Mouse (Mus musculus): ENCODE measurements around the gene Tceal3. TPM values are rescaled to one million over a fixed set of nuclear protein-coding genes. Genes with fewer than 3 reads are reported as not detected.
"Not testable (repeated sequence)": the region's sequence is repeated elsewhere in the genome, so short reads cannot be mapped to it uniquely, and the experiment has no call there.

Tceal3 gene
- total RNA-seq, 1 experiment from 2014 or later = not detected

- not testable (repeated sequence) for ATAC-seq (replicated peaks; ENCODE audit: insufficient number of reproducible peaks, low FRiP score, low TSS enrichment, poor library complexity, severe bottlenecking)
Observed at GRCm38 (mm10) chrX:136691606-136692293, 101.1 kb downstream of the Tceal3 start.

GRCm38 (mm10) chrX:136692294-136692675 lies 101.6 kb downstream of the Tceal3 start:
- ATAC-seq (replicated peaks; ENCODE audit: insufficient number of reproducible peaks, low FRiP score, low TSS enrichment, poor library complexity, severe bottlenecking) = no peak

- no peak for ATAC-seq (replicated peaks; ENCODE audit: insufficient number of reproducible peaks, low FRiP score, low TSS enrichment, poor library complexity, severe bottlenecking)
Observed at GRCm38 (mm10) chrX:136693196-136693595, 102.6 kb downstream of the Tceal3 start.

GRCm38 (mm10) chrX:136707446-136708167 lies 117.0 kb downstream of the Tceal3 start, which contains the start of gene Tceal1:
Gene Tceal1 (plus strand): TSS chrX:136707982.
- no peak for ATAC-seq (replicated peaks; ENCODE audit: insufficient number of reproducible peaks, low FRiP score, low TSS enrichment, poor library complexity, severe bottlenecking)

- no peak for ATAC-seq (replicated peaks; ENCODE audit: insufficient number of reproducible peaks, low FRiP score, low TSS enrichment, poor library complexity, severe bottlenecking)
Observed at GRCm38 (mm10) chrX:136708168-136708681, 117.6 kb downstream of the Tceal3 start.

GRCm38 (mm10) chrX:136708782-136709181 lies 118.1 kb downstream of the Tceal3 start:
- ATAC-seq (replicated peaks; ENCODE audit: insufficient number of reproducible peaks, low FRiP score, low TSS enrichment, poor library complexity, severe bottlenecking) = no peak

- ATAC-seq (replicated peaks; ENCODE audit: insufficient number of reproducible peaks, low FRiP score, low TSS enrichment, poor library complexity, severe bottlenecking) = not testable (repeated sequence)
Observed at GRCm38 (mm10) chrX:136714742-136715474, 124.3 kb downstream of the Tceal3 start.

Other genes starting within 250 kb of the Tceal3 start
- not detected in 3 replicates for gene Kir3dl1, start 72.8 kb upstream of the Tceal3 start, total RNA-seq (2017)
- not detected in 3 replicates for gene Kir3dl2, start 46.8 kb upstream of the Tceal3 start, total RNA-seq (2017)
- gene Tceal1, start 117.1 kb downstream of the Tceal3 start, total RNA-seq (2017) = not detected in 3 replicates
- 185 to 216 TPM (median 197 TPM) in 3 replicates for gene Morf4l2, start 152.8 kb downstream of the Tceal3 start, total RNA-seq (2017)
- not detected in 3 replicates for gene Glra4, start 189.3 kb downstream of the Tceal3 start, total RNA-seq (2017)
- 0.75 to 3.2 TPM (median 1.3 TPM) in 3 replicates for gene Plp1, start 231.8 kb downstream of the Tceal3 start, total RNA-seq (2017)